Mouse (Mus musculus) heart, adult 8-10 months (tissue): Measurements from ENCODE around the gene Ptprj. TPM values are rescaled to one million over a fixed set of nuclear protein-coding genes. Genes with fewer than 3 reads are reported as not detected.
"Not testable (repeated sequence)": the region's sequence is repeated elsewhere in the genome, so short reads cannot be mapped to it uniquely, and the experiment has no call there.

Source experiments
- DNase-seq: peaks from one replicate; pipeline ENCODE4 v3.0.0; 2022; ENCODE audit warnings: low spot score
- total RNA-seq, 4 experiments: library from RNA; stranded (reverse); gene quantifications; 2 replicates each; pipeline ENCODE4 v1.2.4; 2022

Gene Ptprj
- total RNA-seq, 4 experiments from 2014 or later = 6.0 to 7.3 (median 7.0) TPM

DNA sequence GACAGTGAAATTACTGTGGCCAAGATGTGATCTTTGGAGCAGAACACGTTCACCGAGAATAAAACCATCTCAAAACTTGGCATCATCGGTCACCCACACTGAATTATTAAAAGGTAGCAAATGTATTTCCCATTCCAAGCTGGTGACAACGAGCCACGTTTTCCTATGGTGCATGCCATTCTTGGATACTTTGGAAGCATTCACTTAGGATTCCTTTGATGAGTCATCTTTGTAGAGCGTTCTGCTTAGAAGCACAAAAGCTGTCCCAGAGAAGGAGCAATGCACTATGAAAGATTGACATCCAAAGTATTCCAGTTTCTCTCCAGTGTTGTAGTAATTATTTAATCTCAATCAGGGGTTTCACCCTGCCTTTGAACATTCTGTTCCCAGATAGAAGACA, 158.2 kb downstream of the Ptprj start:
- DNase-seq = not testable (repeated sequence)

DNA sequence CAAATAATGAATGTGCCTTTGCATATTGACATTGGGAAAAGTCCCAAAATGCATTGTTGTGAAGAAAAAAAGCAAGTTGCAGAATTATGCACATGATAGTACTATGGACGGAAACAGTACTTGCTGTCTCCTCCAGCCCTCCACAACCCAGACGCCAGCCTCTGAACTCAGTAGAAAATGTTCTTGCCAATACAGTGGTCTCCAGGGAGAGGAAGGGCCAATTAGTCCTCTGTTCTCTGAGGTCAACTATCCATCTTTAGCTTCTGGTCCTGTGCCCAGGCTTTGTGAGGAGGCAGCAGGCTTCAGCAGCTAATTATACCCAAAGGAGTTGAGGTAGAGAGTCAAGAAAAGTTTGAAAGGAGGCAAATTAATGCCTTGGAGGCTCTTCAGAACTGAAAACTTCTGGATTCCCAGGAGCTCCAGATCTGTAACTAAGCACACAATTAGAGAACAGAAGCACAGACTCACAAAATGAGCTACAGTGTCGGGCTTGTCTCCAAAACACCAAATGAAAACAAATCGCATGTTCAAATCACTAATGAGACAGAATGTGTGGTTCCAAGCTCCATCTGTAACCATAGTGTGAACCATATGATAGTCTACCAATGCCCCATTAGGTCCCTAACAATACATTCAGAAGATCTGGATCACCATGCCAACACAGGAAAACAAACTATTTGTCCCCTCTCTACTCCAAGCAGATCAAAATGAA, 166.2 kb downstream of the Ptprj start:
- peak; percentile 21 for DNase-seq

DNA sequence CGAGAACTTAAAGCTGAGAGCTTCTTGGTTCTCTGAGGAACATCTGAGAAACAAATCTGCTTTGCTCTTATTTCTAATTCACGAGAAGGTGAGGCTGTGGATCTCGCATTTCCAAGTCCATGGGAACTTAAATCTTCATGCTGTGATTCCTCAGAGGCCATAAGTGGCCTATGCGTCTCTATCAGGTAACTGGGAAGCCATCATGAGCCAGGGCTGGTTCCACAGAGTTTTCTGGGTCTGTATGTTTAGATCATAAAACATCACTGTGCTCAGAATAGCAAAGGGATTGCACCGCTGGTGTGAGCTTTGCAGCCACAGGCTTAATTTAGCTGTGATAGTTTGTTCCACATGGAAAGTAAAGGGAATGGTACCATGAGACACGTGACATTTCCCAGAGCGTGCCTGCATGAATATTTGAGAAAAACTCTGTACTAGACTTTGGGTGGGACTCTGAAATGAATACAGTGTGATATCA, 181.8 kb downstream of the Ptprj start, which contains the start of gene Olfr1274-ps:
Gene Olfr1274-ps (plus strand): TSS at position 51 of the 475 bp plus-strand sequence.
- DNase-seq = not testable (repeated sequence)

Other genes starting within 250 kb of the Ptprj start
- not detected for gene Olfr1274-ps, start 182.0 kb downstream of the Ptprj start, total RNA-seq
- 10 to 100 TPM in 3 of 4 experiments, 1 to 10 TPM in 1; 9.6 to 14.1 (median 13.6) TPM for gene Nup160, start 96.6 kb upstream of the Ptprj start, total RNA-seq
- 10 to 100 TPM; 11.1 to 18.2 (median 14.5) TPM for gene Fnbp4, start 164.7 kb upstream of the Ptprj start, total RNA-seq
- gene Agbl2, start 202.1 kb upstream of the Ptprj start, total RNA-seq = 1 to 10 TPM; 1.0 to 2.4 (median 1.6) TPM